ENCODE assay signal across 17 mouse cellular contexts in genomic region chr1:180354129-180354528, GRCm38 (mm10). TPM values are rescaled to one million over a fixed set of nuclear protein-coding genes. Genes with fewer than 3 reads are reported as not detected.
A peak's percentile ranks its signal among the peaks of the same experiment; 100 is the strongest.
DNase-seq lines count a peak whose midpoint lies in the region; ATAC-seq and TF ChIP-seq lines count a peak whose summit lies in the region.
"Had no signal": no experiment of that assay in that cellular context is flagged by ENCODE, and none has a peak within 500 bp of the region (broad histone marks: within the 10 kb centered on the region; RNA-seq: fewer than 3 reads in every experiment).

No protein-coding gene starts in this region.

- H3K9ac ChIP-seq in heart, embryonic 12.5 days = no peak overlapping the region
- H3K9ac ChIP-seq in liver, adult 2 months (ENCODE audit: low read depth, low read length) = no peak overlapping the region; the same call in 1 of the 2 replicates
- H3K9ac ChIP-seq: limb, embryonic 13.5 days; neural tube, embryonic 12.5 days had no signal

- WGBS in heart, embryonic 12.5 days = 39% methylated on average over 4 of the region's 4 CpGs
- WGBS in liver, adult 2 months = 66% methylated on average over 4 of the region's 4 CpGs

- peak overlapping the region; percentile 9; the same call in 1 of the 2 replicates for H3K27ac ChIP-seq in heart, embryonic 12.5 days (ENCODE audit: poor library complexity, severe bottlenecking)
- H3K27ac ChIP-seq in liver, adult 2 months (replicated peaks; ENCODE audit: insufficient read depth, low read depth, low read length) = 0 out of 2 replicates have a peak overlapping the region, but pooled peaks have one; percentile 34
- H3K27ac ChIP-seq: limb, embryonic 13.5 days; neural tube, embryonic 12.5 days had no signal

- no peak overlapping the region for H3K4me3 ChIP-seq in heart, embryonic 12.5 days
- no peak overlapping the region for H3K4me3 ChIP-seq in liver, adult 2 months (ENCODE audit: insufficient read depth, low read depth, low read length)
- H3K4me3 ChIP-seq: limb, embryonic 13.5 days; neural tube, embryonic 12.5 days had no signal

- 0 out of 2 replicates have a peak, but pooled peaks cover 6% of the 10 kb centered on the region for H3K27me3 ChIP-seq in heart, embryonic 12.5 days (replicated peaks)
- no peaks in the 10 kb centered on the region for H3K27me3 ChIP-seq in liver, adult 2 months (ENCODE audit: control insufficient read depth, insufficient read depth, low read length)
- H3K27me3 ChIP-seq: limb, embryonic 13.5 days; neural tube, embryonic 12.5 days had no signal

- DNase-seq in adrenal gland, adult 2 months = peak; percentile 59
- DNase-seq in adrenal gland, postnatal 10 days = no peak
- DNase-seq in heart, postnatal 10 days = no peak
- DNase-seq in liver, adult 2 months (ENCODE audit: extremely low read depth, low read depth, low spot score) = no peak
- DNase-seq in liver = no peak
- peak; percentile 18 for DNase-seq in urinary bladder, adult 2 months (ENCODE audit: low spot score)
- DNase-seq in urinary bladder, postnatal 4 days (ENCODE audit: low spot score in 2 of 2) = no peak
- DNase-seq: cerebellum, adult 18-20 months; cerebellum, postnatal 36 days; thymus, postnatal 36 days had no signal

- no peak overlapping the region for H3K4me2 ChIP-seq in heart, embryonic 12.5 days
- H3K4me2 ChIP-seq: limb, embryonic 13.5 days; midbrain, embryonic 11.5 days; neural tube, embryonic 12.5 days had no signal

- no peaks in the 10 kb centered on the region for H3K9me3 ChIP-seq in heart, embryonic 12.5 days (replicated peaks)
- H3K9me3 ChIP-seq: G1E; limb, embryonic 13.5 days; neural tube, embryonic 12.5 days had no signal

- peaks cover 80% of the 10 kb centered on the region for H3K4me1 ChIP-seq in heart, embryonic 12.5 days (replicated peaks)
- peaks cover 6% of the 10 kb centered on the region for H3K4me1 ChIP-seq in liver, adult 2 months (ENCODE audit: control insufficient read depth, insufficient read depth, low read length)

- intact Hi-C loops in heart, postnatal 10 days (cut with DNase I) = no loop called here

- H3K36me3 ChIP-seq in heart, embryonic 12.5 days = no peaks in the 10 kb centered on the region
- H3K36me3 ChIP-seq in liver, adult 2 months (ENCODE audit: control insufficient read depth, insufficient read depth, low read length) = no peaks in the 10 kb centered on the region
- H3K36me3 ChIP-seq: limb, embryonic 13.5 days; neural tube, embryonic 12.5 days had no signal

- ATAC-seq in heart, embryonic 12.5 days (ENCODE audit: insufficient number of reproducible peaks, low FRiP score) = 0 out of 2 replicates have a peak, but pooled peaks have one; percentile 23
- ATAC-seq: CD4-positive, CD25-positive, alpha-beta regulatory T cell, adult 4 months; forebrain, embryonic 16.5 days had no signal

- TF ChIP-seq POLR2A in liver, adult 2 months (IDR thresholded peaks at IDR 0.05; ENCODE audit: extremely low read depth, insufficient read depth, low read length) = no peak

- H3K79me2 ChIP-seq in liver, adult 2 months (ENCODE audit: control insufficient read depth, insufficient read depth, low read length) = peaks cover 3% of the 10 kb centered on the region; the same call in 1 of the 2 replicates

- no peak for TF ChIP-seq CTCF in liver, adult 2 months (IDR thresholded peaks at IDR 0.05; ENCODE audit: low read depth, low read length)

RNA-seq across cellular contexts. Expression of gene Itpkb, which starts 23.8 kb away (rescaled TPM):
- total RNA-seq in adrenal gland, adult 2 months (2021) = 10 to 100 TPM; 45.6 to 76.4 TPM
- 22.6 and 25.3 TPM in 2 replicates for polyA plus RNA-seq in adrenal gland, adult 2 months (2012; rRNA removed)
- total RNA-seq in adrenal gland, postnatal 10 days (2021) = 10 to 100 TPM; 59.2 to 73.0 TPM
- polyA plus RNA-seq in heart, embryonic 12.5 days (2016; fragmentation: Nextera tagmentation; extraction: Ambion mirVana) = 7.2 and 9.1 TPM in 2 replicates
- total RNA-seq in heart, postnatal 10 days (2021) = 10 to 100 TPM; 81.4 to 93.6 TPM
- 3.7 and 6.0 TPM in 2 replicates for total RNA-seq in liver, adult 2 months (2014; rRNA removed)
- polyA plus RNA-seq in liver, adult 2 months (2012; rRNA removed) = 2.2 and 2.7 TPM in 2 replicates
- polyA plus RNA-seq in urinary bladder, adult 2 months (2012; rRNA removed) = 25.7 and 54.9 TPM in 2 replicates

Comparison
In these comparisons a context has a peak if more than half of its experiments do, and no peak if none do; other contexts are left out.
1. DNase-seq: peak in adrenal gland, adult 2 months (single experiment) and urinary bladder, adult 2 months (single experiment); none in adrenal gland, postnatal 10 days (single experiment), heart, postnatal 10 days (0 of 2), liver, adult 2 months (single experiment), liver (single experiment) and urinary bladder, postnatal 4 days (0 of 2).